Mouse (Mus musculus): ENCODE results near the gene Mnx1.
A peak's percentile ranks its signal among the peaks of the same experiment; 100 is the strongest.
"Not testable (repeated sequence)": the region's sequence is repeated elsewhere in the genome, so short reads cannot be mapped to it uniquely, and the experiment has no call there.

Gene Mnx1

GRCm38 (mm10) chr5:29469501-29469900 is 8.8 kb downstream of the Mnx1 start:
- no peak for DNase-seq (ENCODE audit: low spot score)

GRCm38 (mm10) chr5:29468351-29469065 is 9.8 kb downstream of the Mnx1 start:
- DNase-seq (ENCODE audit: low spot score) = no peak

GRCm38 (mm10) chr5:29467489-29468350 is 10.6 kb downstream of the Mnx1 start:
- no peak for DNase-seq (ENCODE audit: low spot score)

DNA sequence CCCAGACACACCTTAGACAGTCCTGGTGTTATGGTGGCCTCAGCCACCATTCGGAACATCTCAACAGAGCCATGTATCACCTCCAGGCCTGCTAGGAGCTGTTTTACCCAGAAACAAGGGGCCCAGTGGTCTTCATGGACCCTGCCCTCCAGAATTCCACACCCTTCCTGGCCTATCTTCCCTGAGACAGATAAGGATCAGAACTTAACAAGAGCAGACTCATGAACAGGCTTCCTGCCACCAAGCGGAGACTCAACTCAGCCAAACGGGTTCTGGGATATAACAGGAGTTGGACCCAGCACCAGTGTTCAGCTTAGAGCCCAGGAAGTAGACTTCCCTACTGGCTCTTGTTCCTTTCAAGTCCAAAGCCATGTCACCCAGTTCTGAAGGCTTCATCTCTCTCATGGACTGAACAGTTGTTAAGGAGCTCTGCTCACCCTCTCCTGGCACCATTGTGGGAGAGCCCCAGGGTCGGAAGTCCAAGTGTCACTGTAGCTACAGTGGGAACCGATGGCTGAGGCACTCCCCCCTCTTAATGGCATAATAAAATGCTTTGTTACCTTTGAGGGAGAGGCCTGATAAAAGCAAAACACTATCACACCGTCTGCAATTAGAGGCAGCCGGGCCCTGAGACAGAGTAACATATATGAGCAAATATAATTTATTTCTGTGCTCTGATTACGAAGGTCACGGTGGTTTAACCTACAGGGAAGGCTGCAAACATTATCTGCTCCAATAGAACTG is 15.2 kb downstream of the Mnx1 start:
- DNase-seq (ENCODE audit: low spot score) = no peak

DNA sequence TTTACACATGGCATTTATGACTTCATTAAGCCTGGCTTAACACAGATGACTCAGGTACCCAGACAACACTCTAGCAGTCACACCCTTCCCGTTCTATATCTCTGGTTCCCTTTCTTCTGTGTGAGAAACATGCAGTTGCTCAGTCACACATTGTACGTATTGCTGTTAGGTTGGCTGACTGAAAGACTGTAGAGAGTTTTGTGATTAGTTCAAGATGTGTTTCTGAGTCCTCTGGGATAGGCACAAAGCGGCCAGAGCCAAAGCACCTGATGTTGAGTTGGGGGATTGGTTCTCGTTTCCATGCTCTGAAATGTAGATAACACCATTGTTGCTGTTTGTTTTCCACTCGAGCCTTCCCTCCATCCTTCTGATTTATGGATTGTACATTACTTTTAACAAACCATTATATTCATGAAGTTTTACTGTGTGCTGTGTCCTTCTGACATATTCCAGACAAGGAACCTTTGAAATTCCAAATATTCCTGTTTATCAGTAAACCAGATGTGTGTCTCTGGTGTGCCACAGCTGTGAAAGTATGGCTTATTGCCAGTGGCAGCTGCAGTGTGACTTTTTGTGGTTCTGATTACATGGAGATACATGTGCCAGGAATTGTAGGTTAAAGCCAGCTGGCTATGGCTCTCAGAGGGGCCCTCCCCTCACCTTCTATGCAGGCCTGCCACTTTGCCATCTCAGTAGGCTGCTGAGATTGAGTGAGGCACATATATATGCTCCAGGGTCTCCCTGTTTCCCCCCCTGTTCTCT is 21.2 kb downstream of the Mnx1 start:
- no peak for DNase-seq (ENCODE audit: low spot score)

DNA sequence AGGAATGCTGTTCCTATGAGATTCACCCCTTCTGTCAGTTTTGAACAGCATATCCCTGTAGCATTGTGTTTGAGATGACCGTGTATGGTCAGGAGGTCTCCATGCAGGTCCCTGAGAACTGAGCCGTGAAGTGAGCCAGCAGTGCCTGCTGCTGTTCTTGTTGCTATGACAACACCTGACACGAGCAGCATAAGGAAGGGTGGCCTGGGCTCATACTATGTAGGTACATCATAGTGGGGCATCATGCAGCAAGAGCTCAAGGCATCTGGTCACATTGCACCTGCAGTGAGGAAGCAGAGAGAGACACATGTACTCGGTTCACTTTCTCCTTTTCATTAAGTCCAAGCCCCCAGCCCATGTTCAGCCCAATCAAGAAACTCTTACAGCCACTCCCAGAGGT is 25.9 kb downstream of the Mnx1 start:
- no peak for DNase-seq (ENCODE audit: low spot score)

- DNase-seq (ENCODE audit: low spot score) = no peak
These were observed 33.0 kb downstream of the Mnx1 start for GRCm38 (mm10) chr5:29445275-29445674.

DNA sequence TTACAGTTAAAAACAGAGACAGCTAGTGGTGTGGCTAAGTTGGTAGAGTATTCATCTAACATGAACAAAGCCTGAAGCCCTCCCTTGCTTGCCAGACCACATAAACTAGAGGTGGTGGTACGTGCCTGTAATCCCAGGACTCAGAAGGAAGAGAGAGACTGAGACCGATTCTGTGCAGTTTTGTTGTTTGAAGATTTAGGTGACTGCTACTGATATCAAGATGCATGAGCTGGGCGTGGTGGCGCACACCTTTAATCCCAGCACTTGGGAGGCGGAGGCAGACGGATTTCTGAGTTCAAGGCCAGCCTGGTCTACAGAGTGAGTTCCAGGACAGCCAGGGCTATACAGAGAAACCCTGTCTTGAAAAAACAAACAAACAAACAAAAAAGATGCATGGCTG is 41.5 kb downstream of the Mnx1 start:
- not testable (repeated sequence) for DNase-seq (ENCODE audit: low spot score)

DNA sequence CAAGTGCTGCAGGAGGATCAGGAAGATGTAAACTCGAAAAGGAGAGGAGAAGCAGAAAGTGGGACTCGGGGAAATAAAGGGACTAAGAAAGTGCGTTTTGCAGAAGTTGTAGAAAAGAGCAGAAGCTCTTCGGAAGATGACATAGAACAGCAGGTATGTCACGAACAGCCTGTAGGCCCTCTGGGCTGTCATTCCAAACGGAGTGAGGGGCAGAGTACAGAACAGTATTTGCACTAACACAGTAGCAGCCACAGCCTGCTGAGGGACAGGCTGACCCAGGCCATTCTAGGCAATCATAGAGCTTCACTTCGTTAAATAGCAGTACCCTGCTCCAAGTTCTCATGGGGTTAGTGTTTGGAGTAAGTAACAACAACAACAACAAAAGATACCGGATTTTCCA is 42.8 kb downstream of the Mnx1 start:
- DNase-seq (ENCODE audit: low spot score) = no peak

DNA sequence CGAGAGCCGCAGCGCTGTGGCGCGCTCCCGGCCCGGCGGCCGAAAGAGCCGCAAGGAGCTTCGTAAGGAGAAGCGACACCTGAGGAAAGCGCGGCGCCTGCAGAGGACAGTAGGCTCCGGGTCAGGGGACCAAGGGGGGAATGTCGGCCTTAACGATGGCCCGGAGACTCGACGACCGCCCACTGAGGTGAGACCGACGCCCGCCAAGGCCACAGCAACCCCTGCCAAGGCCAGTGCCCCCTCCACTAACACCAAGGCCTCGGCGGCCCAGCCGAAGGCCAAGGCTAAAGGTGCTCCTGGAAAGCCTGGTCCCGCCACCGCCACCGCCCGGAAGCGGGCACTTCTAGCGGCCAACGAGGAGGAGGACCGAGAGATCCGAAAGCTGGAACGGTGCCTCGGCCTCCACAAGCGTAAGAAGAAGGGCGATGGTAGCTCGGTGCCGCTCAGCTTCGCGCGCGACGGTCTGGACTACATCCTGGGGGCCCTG is 43.4 kb downstream of the Mnx1 start:
- peak; percentile 23 for DNase-seq (ENCODE audit: low spot score)

- DNase-seq (ENCODE audit: low spot score) = peak; percentile 79
These were observed 43.9 kb downstream of the Mnx1 start, which contains the start of gene Nom1 for GRCm38 (mm10) chr5:29434228-29434871. TSS of gene Nom1 (plus strand) at chr5:29434664.

DNA sequence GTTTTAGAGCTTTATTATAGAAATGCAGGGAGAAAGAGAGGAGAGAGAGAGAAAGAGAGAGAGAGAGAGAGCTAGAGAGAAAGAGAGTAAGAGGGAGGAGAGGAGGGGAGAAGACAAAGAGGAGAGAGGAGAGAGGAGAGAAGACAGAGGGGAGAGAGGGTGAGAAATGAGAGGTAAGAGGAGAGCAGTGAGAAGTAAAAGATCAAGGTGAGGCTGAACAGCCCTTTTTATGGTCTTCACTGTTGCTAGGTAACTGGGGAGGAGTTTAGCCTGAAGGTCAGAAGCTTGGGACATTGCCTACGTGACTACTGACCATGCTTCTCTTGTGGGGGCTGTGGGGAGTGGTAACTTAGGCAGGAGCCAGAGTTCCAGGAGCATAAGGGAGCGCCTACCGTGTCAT is 54.9 kb downstream of the Mnx1 start:
- DNase-seq (ENCODE audit: low spot score) = not testable (repeated sequence)

Data from ovary, adult 18-20 months (tissue).